Mouse (Mus musculus) layer of hippocampus, postnatal 25 days (tissue): ENCODE results near the gene Epb41l2. TPM values are rescaled to one million over a fixed set of nuclear protein-coding genes. Genes with fewer than 3 reads are reported as not detected.

Experiments used
- DNase-seq, 2 experiments: peaks; one replicate each; pipeline ENCODE4 v3.0.0; 2022; ENCODE audit warnings: mixed read lengths in 2 of 2, low spot score in 1 of 2; ENCODE audit errors: extremely low spot score in 1 of 2
- total RNA-seq, 2 experiments: library from RNA; stranded (reverse); gene quantifications; 2 replicates each; pipeline ENCODE4 v1.2.3; 2021

Gene Epb41l2
- total RNA-seq, 2 experiments from 2014 or later, result 89.8 to 118 TPM

- DNase-seq, result no peak
Observed at GRCm38 (mm10) chr10:25539771-25540168, 180.2 kb downstream of the Epb41l2 start.

GRCm38 (mm10) chr10:25541097-25541496 lies 181.5 kb downstream of the Epb41l2 start:
- no peak for DNase-seq

DNA sequence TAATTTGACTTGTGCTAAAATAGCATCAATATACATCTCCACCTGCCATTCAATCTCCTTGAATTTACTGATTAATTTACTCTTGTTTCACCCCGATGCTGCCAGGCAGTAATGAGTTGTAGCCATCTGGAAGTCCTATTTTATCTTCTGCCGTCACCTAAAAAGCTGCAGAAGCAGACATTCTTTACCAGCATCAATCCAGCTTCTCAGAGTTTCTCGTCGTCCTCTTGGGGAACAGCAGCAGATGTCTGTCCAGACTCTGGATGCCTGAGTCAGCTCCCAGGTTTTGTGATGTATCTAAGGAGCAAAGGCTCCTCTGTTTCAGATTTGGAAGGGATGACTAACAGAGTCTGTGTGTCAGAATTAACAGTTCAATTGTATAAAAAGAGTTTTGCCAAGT lies 193.3 kb downstream of the Epb41l2 start:
- DNase-seq, result no peak

DNA sequence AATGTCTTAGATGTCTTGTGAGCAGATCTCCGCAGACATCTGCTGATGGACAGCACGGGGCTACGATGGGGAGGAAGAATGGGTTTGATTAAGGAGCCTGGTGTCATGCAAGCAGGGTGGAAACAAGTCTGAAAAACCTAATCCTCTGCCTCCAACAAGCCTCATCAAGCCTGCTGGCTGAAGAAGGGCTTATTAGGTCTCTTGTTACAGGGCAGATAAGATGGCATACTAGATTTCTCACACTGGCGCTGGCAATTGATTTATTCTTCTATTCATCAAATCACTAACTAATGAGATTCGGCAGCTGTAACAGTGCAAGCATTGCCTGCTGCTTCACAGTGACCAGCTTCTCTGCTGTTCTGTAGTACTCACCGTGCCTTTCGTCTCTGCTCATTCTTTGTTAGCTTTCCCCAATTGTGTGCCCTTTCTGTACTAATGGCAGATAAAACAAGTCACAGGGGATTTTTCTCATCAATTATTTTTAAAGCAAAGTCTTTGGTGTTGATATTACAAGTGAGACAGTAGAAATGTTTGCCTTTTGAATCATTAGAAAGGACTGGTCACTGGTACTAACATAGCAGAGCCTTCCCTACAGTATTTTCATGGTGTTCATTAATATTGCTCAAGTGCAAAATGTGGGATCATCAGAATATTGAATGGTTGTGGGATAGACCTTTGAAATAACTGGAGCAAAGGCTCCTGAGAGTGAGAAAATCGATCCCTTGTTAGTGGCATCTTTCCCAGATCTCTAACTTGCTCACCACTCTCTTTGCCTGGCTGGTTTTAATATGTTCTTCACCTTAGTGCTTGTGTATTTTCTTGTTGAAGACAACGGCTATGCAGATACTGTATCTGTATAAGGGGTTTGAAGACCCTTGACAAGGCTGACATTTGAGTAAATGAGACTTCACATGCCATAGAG lies 212.0 kb downstream of the Epb41l2 start:
- no peak for DNase-seq

Other genes with a start within 250 kb of the Epb41l2 start
- 10 to 100 TPM; 46.3 to 51.7 TPM for gene Akap7, start 51.9 kb upstream of the Epb41l2 start, total RNA-seq
- gene Smlr1, start 176.5 kb downstream of the Epb41l2 start, total RNA-seq, result not detected